Mouse (Mus musculus) kidney, adult 2 months (tissue): Measurements from ENCODE around the gene Pex7.
A peak's percentile ranks its signal among the peaks of the same experiment; 100 is the strongest.

ENCODE experiments used
- CTCF ChIP-seq: fragments of 200-500 bp; conservative IDR thresholded peaks from 2 replicates; pipeline ENCODE4 v1.5.1; 2011; ENCODE audit warnings: low read depth, mild to moderate bottlenecking, control low read depth, low read length, moderate library complexity, mixed read lengths; ENCODE audit not compliant: insufficient read depth, insufficient read length
- POLR2A ChIP-seq: fragments of 200-500 bp; IDR thresholded peaks from one replicate; pipeline ENCODE4 v1.6.1; 2011; ENCODE audit warnings: low read depth, low read length, control low read depth

DNA sequence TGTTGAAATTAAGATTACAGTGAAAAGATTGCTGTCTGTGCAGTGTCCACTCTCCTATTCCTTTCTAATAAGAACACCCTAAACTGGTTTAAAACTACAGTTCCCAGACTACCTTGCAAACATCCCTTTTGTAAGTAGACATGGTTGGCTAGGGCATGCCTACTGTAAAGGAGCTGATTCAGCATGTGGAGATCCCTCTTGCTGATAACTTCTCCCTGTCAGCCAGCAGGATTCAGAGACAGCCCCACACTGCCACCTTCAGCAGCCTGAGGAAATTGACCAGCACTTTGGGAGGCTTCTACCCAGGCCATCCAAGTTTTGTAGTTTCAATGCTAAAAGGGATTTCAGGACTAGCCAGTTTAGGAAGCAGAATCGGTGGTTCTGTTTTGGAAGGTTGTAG lies 7.8 kb upstream of the Pex7 start:
- TF ChIP-seq CTCF (peak; percentile 91), POLR2A (no peak)
